Mouse (Mus musculus): ENCODE results near the gene Ankrd12.
"Not testable (repeated sequence)": the region's sequence is repeated elsewhere in the genome, so short reads cannot be mapped to it uniquely, and the experiment has no call there.

Ankrd12 gene

DNA sequence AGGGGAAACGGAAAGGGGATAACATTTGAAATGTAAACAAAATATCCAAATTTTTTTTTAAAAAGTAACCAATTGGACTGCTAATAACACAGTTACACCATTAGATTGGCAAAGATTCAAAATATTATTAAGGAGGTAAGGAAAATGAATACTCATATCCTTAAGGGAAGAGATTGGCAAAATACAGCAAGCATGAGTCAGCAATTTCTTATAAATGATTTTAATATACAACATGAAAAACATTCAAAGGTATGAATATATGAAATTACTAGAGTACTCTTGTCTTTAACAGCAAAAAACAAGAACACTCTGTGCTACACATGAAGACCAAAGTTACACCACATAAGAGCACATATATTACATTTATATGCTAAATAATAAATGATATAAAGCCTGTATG lies 8.1 kb upstream of the Ankrd12 start:
- DNase-seq (ENCODE audit: low read depth in 1 of 2, low spot score in 2 of 2): no peak

DNA sequence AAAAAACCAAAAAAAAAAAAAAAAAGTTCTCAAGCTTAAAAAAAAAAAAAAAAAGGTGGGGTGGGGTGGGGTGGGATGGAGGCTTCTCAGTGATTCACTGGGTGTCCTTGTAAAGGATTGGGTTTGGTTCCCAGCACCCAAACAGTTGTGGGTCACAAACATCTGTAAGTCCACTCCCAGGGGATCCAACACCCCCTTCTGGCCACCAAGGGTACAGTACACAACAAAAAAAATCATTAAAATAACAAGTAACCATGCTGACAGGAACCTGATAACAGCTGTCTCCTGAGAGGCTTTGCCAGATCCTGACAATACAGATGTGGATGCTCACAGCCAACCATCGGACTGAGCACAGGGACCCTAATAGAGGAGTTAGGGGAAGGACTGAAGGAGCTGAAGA lies 7.6 kb upstream of the Ankrd12 start:
- DNase-seq (ENCODE audit: low read depth in 1 of 2, low spot score in 2 of 2): no peak

DNA sequence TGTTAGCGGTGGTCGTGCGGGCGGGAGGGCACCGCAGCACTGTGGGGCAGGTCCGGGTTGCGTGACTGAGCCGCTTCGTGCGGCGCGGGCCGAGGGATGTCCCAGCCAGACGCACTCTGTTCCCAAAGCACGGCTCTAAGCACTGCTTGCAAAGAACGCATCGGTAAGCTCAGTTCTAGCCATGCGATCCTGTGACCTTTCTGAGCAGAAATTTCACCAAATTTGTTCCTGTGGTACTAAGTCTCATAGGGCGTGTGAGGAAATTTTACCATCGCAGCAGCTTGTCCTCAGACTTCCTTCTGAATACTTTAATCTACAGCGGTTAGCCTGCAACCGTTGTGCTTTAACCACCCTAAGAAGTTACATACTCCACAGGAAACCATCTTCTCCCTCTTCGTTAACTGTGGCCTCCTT lies 555 bp upstream of the Ankrd12 start:
- DNase-seq (ENCODE audit: low read depth in 1 of 2, low spot score in 2 of 2): no peak

DNA sequence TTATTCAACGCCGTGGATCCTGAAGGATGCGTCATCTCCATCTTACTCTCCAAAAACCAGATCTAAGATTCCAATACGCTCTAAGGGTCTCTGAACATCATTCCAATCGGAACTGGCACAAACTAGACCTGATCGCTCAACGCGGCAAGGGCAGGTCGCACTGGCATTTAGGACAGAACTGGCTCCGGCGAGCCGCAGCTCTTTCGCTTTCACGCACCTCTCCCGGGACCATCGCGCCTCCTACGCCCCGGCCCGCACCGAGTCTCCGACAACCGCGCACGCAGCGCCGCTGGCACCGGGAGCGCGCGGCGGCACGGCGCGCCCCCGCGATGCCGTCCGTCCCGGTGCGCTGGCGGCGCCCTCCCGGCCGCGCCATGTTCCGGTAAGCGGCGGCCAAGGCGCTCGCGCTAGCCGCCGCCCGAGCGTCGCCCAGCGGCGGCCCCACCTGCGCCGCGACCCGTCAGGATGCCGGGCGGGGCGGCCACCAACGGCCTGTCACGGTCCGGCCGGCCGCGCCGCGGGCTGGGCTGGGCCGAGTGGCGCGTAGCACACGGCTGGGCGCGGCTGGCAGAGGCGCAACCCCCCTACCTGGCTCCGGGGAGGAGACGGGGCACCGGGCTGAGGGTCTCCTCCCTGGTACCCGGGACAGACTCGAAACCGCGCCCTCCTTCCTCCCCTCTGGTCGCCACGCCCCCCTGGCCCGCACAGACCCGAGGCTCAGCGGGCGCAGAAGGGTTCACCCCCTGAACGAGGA lies 538 bp downstream of the Ankrd12 start:
- no peak for DNase-seq (ENCODE audit: low read depth in 1 of 2, low spot score in 2 of 2)

DNA sequence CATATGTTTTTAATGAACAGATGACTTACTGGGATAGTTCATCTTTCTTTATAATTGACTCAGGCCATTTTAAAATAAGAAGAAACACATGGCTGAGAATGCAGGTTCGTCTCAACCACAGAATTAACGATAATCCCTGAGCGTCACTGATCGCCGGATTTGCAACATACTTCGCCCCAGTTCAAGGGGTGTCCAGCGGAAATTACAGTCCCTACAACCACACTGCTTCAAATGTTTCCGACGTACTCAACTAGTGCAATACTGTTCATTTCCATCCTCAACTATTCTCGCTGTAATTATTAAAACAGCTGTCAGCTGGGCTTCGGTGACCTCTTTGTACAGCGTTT lies 1.1 kb downstream of the Ankrd12 start:
- no peak for DNase-seq (ENCODE audit: low read depth in 1 of 2, low spot score in 2 of 2)

DNA sequence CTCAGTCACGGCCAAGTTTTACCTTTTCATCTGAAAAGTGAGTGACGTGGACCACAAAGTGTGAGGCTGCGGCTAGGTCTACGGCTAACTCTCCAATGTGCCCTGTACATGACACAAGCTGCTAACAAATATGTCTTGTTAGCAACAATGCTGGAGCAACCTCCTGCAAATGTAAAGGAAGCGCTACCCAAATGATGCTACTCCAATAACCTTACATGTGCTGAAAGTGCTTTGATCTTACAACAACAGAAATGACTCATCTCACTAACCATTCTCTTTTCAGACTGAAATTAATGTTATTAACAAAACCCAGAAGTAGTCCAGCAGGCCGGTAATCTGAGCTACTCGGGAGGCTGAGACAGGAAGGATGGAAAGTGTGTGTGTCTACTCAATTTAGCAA lies 2.9 kb downstream of the Ankrd12 start:
- DNase-seq (ENCODE audit: low read depth in 1 of 2, low spot score in 2 of 2): no peak

DNA sequence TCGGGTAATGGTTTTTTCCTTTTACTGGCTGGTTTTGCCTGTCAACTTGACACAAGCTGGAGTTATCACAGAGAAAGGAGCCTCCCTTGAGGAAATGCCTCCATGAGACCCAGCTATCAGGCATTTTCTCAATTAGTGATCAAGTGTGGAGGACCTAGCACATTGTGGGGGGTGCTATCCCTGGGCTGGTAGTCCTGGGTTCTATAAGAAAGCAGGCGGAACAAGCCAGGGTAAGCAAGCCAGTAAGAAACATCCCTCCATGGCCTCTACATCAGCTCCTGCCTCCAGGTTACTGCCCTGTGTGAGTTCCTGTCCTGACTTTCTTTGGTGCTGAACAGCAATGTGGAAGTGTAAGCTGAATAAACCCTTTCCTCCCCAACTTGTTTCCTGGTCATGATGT lies 7.9 kb downstream of the Ankrd12 start:
- not testable (repeated sequence) for DNase-seq (ENCODE audit: low read depth in 1 of 2, low spot score in 2 of 2)

DNA sequence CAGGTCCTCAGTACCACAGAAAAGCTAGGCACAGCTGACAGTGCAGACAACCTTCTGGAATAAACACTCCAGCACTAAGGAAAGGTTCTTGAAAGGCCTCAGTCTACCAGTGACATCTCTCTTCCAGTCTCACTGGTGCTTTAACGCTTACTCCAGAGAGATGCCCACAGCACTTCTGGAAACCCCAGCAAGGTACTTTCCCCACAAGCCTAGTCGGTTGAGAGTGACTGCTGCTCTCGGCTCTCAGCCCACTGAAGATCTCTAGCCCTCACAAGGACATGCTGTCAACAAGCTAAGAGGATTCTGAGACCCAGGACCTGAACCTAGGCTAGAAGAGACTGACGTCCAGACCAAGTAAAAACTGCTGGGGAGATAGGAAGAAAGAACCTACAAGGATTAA lies 11.8 kb downstream of the Ankrd12 start:
- DNase-seq (ENCODE audit: low read depth in 1 of 2, low spot score in 2 of 2): no peak

DNA sequence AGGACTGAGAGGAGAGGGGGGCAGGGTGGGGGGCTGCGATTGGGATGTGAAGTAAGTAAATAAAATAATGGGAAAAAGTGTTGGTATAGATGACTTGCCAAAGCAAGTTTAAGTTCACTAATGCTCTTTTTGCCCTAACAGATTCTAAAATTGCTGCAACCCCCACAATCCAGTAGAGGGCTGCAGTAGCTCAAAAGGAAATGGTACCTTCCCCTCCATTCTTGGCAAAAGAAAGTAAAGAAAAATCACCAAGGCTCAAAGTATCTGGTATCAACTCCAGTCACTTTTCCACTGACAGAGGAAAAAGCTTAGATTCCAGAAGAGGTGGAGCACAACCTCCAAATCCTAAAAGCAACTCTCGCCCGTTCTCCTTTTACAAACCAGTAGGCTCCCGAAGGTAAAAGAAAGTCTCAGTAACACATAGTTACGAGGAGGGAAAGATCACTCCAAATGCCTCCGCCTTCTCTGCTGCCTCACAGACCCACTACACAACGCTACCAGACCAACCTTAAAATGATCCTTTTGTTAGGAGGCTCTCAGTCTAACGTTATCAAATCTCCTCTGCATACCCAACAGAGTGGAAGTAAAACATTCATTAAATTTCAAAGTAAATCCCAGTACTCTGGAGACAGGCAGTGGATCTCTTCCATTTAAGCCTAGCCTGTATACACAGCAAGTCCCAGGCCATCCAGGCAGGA lies 15.5 kb downstream of the Ankrd12 start:
- DNase-seq (ENCODE audit: low read depth in 1 of 2, low spot score in 2 of 2): no peak

DNA sequence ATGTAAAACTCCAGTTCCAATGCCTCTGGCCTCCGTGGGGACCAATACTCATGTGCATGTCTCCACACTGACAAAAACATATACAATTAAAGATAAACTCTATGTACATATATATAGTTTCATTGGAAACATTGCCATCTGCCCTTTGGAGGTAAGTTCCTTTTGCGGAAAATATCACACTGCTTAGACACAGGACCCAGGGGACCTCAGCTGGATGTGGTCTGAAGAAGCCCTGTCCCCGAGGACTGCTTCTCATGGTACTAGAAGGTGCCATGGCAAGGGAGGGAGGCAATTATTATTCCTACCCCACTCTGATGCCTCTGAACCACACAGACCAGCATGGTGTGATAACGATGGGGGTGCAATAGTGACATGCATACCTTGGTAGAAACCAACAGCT lies 18.7 kb downstream of the Ankrd12 start:
- no peak for DNase-seq (ENCODE audit: low read depth in 1 of 2, low spot score in 2 of 2)

DNA sequence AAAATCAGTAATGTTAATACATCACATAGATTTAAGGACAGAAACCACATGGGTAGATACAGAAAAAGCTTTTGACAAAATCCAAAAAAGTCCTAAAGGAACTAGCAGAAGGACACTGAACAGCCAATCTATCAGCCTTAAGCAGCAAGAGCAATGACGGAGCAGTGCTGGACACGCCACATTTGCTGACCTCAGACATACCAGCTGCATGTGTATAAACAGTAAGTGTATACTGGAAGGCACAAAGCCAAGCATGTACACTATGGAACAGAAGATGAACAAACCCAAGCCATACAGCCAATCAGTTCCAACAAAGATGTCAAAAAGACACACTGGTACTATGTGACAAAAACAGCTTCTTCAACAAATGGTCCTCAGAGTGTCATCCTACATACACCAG lies 19.7 kb downstream of the Ankrd12 start:
- DNase-seq (ENCODE audit: low read depth in 1 of 2, low spot score in 2 of 2): no peak

DNA sequence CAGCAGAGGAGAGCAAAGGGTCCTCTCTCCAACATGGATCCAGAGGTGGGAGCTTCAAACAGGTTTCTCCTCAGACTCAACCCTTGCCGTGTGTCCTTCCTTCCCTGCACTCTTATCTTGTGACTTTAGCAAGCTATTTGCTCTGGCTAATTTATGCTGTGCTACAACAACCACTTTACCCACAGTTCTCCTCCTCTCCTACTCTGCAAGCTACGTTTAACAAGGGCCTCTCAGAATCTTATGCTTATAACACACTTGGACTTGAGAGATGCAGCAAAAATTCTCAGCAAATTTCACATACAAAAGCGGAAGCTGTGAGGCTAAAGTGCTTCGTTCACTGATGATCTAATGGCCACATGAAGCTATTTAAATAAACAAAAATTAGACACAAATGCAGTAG lies 23.5 kb downstream of the Ankrd12 start:
- DNase-seq (ENCODE audit: low read depth in 1 of 2, low spot score in 2 of 2): no peak

DNA sequence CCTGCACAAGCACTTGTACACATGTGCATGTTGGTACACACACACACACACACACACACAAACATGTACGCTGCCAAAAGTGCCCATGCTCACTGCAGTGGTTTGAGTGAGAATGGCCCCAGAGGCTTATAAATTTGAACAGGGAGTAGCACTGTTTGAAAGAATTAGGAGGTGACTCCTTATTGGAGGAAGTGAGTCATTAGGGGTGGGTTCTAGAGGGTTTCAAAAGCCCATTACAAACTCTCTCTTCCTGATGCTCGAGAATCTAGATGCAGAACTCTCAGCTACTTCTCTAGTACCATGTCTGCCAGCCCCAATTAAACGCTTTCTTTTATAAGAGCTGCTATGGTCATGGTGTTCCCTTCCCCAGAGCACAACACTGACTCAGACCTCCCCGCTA lies 28.1 kb downstream of the Ankrd12 start:
- DNase-seq (ENCODE audit: low read depth in 1 of 2, low spot score in 2 of 2): no peak

DNA sequence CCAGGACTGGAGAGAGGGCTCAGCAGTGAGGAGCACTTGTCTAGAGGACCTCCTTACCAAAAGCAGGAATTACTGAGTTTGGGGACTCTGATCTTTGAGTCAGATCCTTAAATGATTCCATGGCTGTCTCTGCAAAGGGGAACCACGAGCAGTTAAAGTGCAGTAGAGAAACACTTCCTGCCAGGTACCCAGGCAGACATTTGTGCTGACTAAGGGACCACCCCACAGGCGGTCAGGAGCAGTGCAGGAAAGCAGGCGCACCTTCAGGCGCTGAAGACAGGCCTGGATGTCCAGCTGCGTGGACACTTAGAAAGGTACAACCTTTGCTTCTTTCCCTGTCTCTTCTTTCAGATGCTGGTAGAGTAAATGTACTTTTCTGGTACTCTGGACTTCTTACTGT lies 28.7 kb downstream of the Ankrd12 start:
- no peak for DNase-seq (ENCODE audit: low read depth in 1 of 2, low spot score in 2 of 2)

DNA sequence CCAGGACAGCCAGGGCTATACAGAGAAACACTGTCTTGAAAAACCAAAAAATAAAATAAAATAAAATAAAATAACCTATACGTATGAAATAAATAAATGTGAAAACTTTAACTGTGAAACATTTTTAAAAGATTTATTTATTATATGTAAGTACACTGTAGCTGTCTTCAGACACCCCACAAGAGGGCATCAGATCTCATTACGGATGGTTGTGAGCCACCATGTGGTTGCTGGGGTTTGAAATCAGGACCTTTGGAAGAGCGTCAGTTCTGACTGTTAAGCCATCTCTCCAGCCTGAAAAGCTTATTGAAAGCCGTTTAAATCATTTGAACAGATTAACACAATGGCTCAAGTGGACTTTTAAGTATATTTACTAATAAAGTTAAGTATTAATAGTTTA lies 33.2 kb downstream of the Ankrd12 start:
- not testable (repeated sequence) for DNase-seq (ENCODE audit: low read depth in 1 of 2, low spot score in 2 of 2)

DNA sequence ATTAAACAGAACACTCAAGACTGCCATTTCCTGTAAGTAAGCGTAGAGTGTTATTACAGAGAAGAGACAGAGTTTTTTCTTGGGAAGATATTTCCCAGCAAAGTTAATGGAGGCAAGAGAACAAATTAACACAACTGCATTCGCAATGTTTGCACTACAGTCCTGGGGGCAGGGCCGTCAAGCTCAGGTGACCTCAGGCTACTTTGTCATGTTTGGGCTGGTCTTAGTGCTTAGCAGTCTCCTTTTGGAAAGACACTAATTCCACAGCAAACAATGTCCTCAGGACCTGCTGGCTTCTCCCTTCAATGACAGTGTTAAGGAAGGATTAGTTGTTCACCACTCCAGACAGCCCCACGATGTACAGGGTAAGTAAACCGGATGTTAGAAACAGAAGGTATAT lies 35.9 kb downstream of the Ankrd12 start:
- no peak for DNase-seq (ENCODE audit: low read depth in 1 of 2, low spot score in 2 of 2)

DNA sequence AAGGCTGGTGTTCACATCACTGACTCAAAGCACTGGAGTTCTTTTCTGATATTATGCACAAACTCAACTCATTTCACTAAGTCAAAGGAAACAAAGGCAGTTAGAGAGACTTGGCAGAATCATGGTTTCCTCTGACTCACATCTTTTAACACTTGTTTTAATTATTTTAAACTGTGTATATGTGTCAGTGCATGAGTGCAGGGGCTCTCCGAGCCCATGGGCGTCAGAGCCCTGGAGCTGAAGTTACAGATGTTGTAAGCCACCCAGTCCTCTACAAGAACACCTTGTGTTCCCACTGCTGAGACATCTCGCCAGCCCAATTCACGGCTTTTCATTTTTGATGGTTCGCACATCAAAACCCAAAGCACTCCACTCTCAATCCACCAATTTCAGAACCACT lies 43.6 kb downstream of the Ankrd12 start:
- DNase-seq (ENCODE audit: low read depth in 1 of 2, low spot score in 2 of 2): no peak

DNA sequence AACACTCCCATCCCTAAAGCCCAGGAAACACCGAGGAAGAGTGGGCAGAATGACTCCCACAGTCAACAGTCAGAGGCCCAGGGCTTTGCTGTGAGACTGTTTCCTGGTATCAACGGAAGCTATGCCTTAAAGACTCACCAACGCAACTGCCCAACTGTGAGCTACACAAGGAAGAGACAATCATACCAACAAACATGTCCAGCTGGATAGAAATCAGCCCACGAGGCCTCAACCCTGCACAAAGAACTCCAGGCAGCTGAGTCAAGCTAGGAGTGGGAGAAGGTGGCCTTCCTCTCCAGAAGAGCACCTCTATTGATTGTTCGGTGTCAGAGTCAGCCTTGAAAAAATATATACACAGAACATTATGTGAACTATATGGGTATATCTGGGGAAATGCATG lies 44.9 kb downstream of the Ankrd12 start:
- no peak for DNase-seq (ENCODE audit: low read depth in 1 of 2, low spot score in 2 of 2)

DNA sequence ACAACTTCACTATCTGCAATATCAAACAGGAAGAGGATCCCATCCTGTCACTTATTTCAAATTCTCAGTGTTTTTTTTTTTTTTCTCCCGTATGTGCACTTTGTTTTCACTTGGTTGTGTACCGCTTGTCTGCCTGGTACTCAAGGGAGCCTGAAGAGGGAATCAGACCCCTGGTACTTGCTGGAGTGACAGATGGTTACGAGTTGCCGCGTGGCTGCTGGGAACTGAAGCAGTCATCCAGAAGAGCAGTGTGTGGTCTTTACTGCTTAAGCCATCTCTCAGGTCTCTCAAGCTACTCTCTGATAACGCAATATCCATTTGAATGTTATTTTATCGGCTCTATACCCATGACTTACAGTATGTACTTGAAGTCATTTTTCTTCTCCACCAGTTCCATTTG lies 52.7 kb downstream of the Ankrd12 start:
- DNase-seq (ENCODE audit: low read depth in 1 of 2, low spot score in 2 of 2): no peak

DNA sequence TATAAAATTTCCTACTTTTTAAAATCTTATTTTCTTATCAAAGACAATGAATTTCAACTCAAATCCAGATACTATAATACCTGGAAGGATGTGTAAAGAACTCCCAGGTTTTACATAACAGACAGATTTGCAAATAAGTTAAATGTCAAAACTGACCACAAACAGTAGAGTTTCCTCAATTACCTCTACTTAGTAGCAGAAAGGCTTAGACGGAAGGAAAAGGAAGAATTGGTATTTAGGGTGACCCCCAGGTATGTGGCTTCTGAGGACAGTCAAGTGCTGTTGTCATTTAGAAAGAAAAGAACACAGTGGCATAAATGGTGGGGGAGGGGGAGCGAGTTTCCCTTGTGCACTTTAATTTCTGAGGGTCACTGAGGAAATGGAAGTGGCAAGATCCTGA lies 65.1 kb downstream of the Ankrd12 start:
- DNase-seq (ENCODE audit: low read depth in 1 of 2, low spot score in 2 of 2): no peak

DNA sequence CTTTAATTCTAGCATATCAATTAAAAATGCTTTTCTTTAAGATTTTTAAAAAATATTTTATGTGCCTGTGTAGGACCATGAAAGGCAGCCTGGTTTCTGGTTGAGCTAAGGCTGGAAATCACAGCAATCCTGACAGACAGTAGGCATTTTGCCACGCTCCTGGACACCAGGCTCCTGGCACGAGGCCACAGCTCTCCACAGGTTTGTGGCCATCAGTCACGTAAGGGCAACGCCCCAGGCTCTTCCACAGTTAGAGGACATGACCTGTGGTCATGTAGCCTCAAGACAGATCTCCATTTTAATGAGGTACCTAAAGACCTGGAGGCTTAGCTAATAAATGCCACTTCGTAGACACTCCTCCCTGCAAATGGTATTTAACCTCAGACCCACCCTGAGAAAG lies 69.0 kb downstream of the Ankrd12 start:
- DNase-seq (ENCODE audit: low read depth in 1 of 2, low spot score in 2 of 2): no peak

DNA sequence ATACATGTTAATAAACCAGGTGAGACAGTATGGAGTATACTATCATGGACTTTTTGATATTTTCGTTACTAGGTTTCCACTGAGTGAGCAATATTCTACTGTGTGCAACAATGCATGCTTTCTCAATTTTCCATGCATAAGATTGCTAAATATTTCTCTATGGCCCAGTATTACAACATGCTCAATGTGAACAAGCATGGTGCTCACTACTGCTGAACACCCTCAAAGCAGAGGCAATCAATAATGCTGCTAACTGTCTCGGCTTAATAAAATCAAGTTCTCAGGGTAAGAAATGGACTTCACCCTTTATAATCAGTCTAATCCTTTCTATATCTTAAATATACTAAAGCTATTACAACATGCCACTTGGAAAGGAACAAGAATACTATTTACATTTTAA lies 69.4 kb downstream of the Ankrd12 start:
- no peak for DNase-seq (ENCODE audit: low read depth in 1 of 2, low spot score in 2 of 2)

DNA sequence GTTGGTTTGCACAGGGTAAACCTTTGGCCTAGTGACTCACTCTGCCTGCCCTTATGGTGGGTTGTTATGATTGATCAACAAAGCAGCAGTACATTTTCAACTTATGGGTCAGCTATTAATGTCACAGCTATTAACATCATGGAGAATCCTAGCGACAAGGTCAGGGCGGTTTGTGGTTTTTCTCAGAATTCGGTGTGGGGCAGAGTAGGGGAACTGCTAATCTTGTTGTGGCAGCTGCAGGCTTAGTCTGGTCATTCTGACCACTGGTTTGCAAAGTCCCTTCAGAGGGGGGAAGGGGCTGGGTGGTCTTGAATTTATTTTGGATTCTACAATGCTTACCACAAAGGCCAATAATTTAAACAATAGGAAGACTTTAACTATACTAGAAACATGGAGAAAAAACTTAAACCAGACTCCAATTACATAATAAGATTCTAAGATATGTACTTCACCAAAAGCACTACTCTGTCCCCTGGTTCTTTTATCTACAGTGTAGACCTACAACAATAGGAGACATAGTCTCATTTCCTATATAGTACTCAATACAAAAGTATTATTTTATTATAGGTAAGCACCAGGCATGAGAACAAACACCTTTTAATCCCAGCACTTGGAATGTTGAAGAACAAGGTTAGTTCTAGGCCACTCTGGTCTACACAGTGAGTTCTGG lies 88.6 kb downstream of the Ankrd12 start:
- no peak for DNase-seq (ENCODE audit: low read depth in 1 of 2, low spot score in 2 of 2)

Data from monocyte, adult 2 months (primary cell).